Mouse (Mus musculus) monocyte, adult 2 months (primary cell): ENCODE data around the gene Uhrf1.

Experiments
- DNase-seq, 2 experiments: peaks; one replicate each; pipeline ENCODE4 v3.0.0; 2022; ENCODE audit warnings: low spot score in 2 of 2, low read depth in 1 of 2

Gene Uhrf1

GRCm38 (mm10) chr17:56340717-56341116, 37.6 kb downstream of the Uhrf1 start:
- DNase-seq: no peak

GRCm38 (mm10) chr17:56343466-56343865, 40.3 kb downstream of the Uhrf1 start:
- DNase-seq: no peak

GRCm38 (mm10) chr17:56345364-56345763, 42.2 kb downstream of the Uhrf1 start:
- no peak for DNase-seq

- no peak for DNase-seq
Observed at GRCm38 (mm10) chr17:56348128-56348527, 45.0 kb downstream of the Uhrf1 start.

- no peak for DNase-seq
Observed at GRCm38 (mm10) chr17:56348586-56348985, 45.5 kb downstream of the Uhrf1 start.

GRCm38 (mm10) chr17:56350694-56351093, 47.6 kb downstream of the Uhrf1 start:
- peak; percentile 32 to 71 for DNase-seq

- DNase-seq: peak in 1 of 2 experiments; percentile 34
Observed at GRCm38 (mm10) chr17:56356921-56357885, 54.1 kb downstream of the Uhrf1 start.

- DNase-seq: no peak
Observed at GRCm38 (mm10) chr17:56359183-56359725, 56.1 kb downstream of the Uhrf1 start.

- no peak for DNase-seq
Observed at GRCm38 (mm10) chr17:56359864-56360263, 56.7 kb downstream of the Uhrf1 start.

- no peak for DNase-seq
Observed at GRCm38 (mm10) chr17:56360451-56360850, 57.3 kb downstream of the Uhrf1 start.

- no peak for DNase-seq
Observed at GRCm38 (mm10) chr17:56361542-56361941, 58.4 kb downstream of the Uhrf1 start.

GRCm38 (mm10) chr17:56365791-56366673, 62.9 kb downstream of the Uhrf1 start:
- no peak for DNase-seq

GRCm38 (mm10) chr17:56368291-56368790, 65.2 kb downstream of the Uhrf1 start:
- DNase-seq: no peak

GRCm38 (mm10) chr17:56370090-56370489, 67.0 kb downstream of the Uhrf1 start:
- DNase-seq: no peak

- DNase-seq: no peak
Observed at GRCm38 (mm10) chr17:56371029-56371660, 68.0 kb downstream of the Uhrf1 start.

- no peak for DNase-seq
Observed at GRCm38 (mm10) chr17:56372109-56372508, 69.0 kb downstream of the Uhrf1 start.
